Mouse (Mus musculus): Measurements from ENCODE around the gene Col6a6.

Col6a6 gene

GRCm38 (mm10) chr9:105800286-105800685, 27.7 kb downstream of the Col6a6 start:
- DNase-seq: no peak

GRCm38 (mm10) chr9:105796137-105796536, 31.8 kb downstream of the Col6a6 start:
- no peak for DNase-seq

- no peak for DNase-seq
These were observed 33.0 kb downstream of the Col6a6 start for GRCm38 (mm10) chr9:105794965-105795364.

GRCm38 (mm10) chr9:105791810-105792209, 36.1 kb downstream of the Col6a6 start:
- no peak for DNase-seq

GRCm38 (mm10) chr9:105788203-105788602, 39.8 kb downstream of the Col6a6 start:
- DNase-seq: no peak

- no peak for DNase-seq
These were observed 40.2 kb downstream of the Col6a6 start for GRCm38 (mm10) chr9:105787800-105788199.

- no peak for DNase-seq
These were observed 43.9 kb downstream of the Col6a6 start for GRCm38 (mm10) chr9:105784026-105784425.

- no peak for DNase-seq
These were observed 47.3 kb downstream of the Col6a6 start for GRCm38 (mm10) chr9:105780696-105781095.

GRCm38 (mm10) chr9:105778741-105779140, 49.2 kb downstream of the Col6a6 start:
- DNase-seq: no peak

GRCm38 (mm10) chr9:105774878-105775277, 53.1 kb downstream of the Col6a6 start:
- no peak for DNase-seq

- DNase-seq: no peak
These were observed 53.6 kb downstream of the Col6a6 start for GRCm38 (mm10) chr9:105774321-105774720.

- no peak for DNase-seq
These were observed 56.6 kb downstream of the Col6a6 start for GRCm38 (mm10) chr9:105771380-105771779.

GRCm38 (mm10) chr9:105770690-105771089, 57.3 kb downstream of the Col6a6 start:
- DNase-seq: no peak

GRCm38 (mm10) chr9:105765891-105766290, 62.1 kb downstream of the Col6a6 start:
- DNase-seq: no peak

GRCm38 (mm10) chr9:105764681-105765080, 63.3 kb downstream of the Col6a6 start:
- DNase-seq: no peak

GRCm38 (mm10) chr9:105764127-105764526, 63.8 kb downstream of the Col6a6 start:
- no peak for DNase-seq

GRCm38 (mm10) chr9:105763625-105764024, 64.3 kb downstream of the Col6a6 start:
- no peak for DNase-seq

- DNase-seq: no peak
These were observed 65.7 kb downstream of the Col6a6 start for GRCm38 (mm10) chr9:105762274-105762673.

- DNase-seq: no peak
These were observed 69.1 kb downstream of the Col6a6 start for GRCm38 (mm10) chr9:105758861-105759260.

GRCm38 (mm10) chr9:105758173-105758765, 69.7 kb downstream of the Col6a6 start:
- DNase-seq: peak; percentile 29

GRCm38 (mm10) chr9:105754256-105754655, 73.7 kb downstream of the Col6a6 start:
- no peak for DNase-seq

- DNase-seq: no peak
These were observed 82.1 kb downstream of the Col6a6 start for GRCm38 (mm10) chr9:105745861-105746260.

GRCm38 (mm10) chr9:105740413-105740812, 87.5 kb downstream of the Col6a6 start:
- DNase-seq: no peak

GRCm38 (mm10) chr9:105739446-105739845, 88.5 kb downstream of the Col6a6 start:
- no peak for DNase-seq

- peak; percentile 29 for DNase-seq
These were observed 90.5 kb downstream of the Col6a6 start for GRCm38 (mm10) chr9:105737448-105737847.

Data from embryo, embryonic 11 days (tissue).